Mouse (Mus musculus) layer of hippocampus, adult 9-11 months (tissue): ENCODE data around the gene Egfr.

Experiments used
- DNase-seq: peaks from one replicate; pipeline ENCODE4 v3.0.0; 2022

The Egfr gene

DNA sequence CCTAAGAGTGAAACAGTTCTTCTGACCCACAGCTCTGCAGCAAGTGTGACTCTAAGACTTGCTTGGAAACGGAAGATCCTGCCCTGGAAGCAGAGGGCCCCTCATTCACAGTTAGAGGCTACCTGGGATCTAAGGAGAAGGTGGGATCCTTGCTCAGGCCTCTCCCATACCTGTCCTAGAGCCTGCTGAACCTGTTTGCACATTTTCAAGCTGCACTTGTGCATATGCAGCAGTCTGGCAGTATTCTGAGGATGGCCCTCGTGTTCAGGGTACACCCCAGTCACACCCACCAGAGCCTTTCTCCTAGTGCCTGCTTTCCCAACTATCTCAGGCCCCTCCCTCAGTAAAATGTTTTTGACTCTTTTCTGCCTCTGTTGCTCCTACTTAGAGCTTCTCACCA lies 29.6 kb downstream of the Egfr start:
- DNase-seq: no peak

DNA sequence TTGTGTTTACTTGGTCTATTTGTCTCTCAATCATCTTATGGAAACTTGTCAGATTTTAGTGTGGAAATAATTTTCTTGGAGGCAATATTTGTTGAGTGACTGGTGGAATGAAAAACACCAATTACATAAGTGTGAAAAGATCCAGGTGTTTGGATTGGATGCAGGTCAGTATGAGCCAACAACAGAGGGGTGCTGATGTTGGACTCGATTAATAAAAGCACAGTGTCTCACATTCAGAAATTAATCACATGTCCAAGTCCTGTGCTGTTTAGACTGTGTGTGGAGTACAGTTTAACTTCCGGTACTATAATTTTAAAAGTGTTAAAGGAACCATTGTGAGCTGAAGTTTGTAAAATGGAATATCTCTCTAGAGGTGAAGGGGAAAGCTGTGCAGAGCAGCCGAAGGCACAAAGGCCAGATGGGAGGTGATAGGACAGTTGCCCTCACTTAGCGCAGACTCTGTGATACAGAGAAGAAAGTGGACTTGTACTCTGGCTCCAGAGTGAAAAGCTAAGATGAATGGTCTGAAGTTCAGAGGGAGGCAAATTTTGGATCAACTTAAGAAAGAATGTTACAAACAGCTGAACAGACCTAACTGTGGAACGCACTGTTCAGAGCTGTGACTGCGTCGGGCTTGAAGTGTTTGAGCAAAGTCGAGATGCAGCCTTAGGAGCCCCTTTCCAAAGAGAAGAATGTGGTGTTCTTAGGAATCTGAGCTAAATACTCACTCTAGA lies 32.1 kb downstream of the Egfr start:
- no peak for DNase-seq

DNA sequence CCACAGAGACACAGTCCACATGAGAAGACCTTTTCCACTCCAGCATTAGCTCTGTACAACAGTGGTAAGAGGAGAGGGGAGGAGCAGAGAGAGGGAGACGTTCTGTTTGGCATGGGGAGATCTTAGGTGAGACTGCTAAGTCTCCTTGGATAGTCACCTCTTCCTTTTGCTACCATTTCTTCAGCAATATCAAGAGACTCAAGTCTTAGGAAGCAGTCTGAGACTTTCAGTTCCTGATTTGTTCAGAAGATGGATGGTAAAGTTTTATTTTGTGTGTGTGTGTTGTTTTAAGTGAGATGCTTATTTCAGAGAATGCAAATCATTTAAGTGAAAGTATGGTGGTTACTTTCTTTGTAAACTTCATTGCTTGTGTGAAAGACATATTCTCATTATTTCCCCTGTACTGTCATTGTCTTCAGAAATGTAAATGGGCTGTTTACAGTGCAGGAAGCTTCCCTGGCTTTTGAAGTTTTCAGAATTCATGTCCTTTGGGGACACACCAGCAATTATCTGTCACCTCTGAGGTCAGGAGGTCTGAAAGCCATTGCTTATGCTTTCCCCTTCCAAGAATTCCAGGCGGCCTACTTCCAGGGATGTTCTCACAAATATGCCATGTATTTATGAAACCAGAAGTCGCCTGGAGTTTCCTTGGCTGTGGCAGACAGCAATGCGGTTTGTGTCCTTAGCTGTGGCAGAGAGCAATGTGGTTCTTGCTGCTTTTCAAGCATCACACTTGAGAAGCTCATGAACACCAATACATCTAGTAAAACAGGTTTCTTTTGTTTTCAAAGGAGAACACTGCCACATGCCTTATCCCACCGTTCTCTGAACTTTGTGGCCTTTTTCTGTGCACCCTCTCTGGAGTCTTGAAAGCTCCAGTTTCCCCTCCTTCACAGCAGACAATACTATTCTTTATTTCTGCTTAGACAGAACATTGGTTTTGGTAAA lies 40.9 kb downstream of the Egfr start:
- DNase-seq: no peak

DNA sequence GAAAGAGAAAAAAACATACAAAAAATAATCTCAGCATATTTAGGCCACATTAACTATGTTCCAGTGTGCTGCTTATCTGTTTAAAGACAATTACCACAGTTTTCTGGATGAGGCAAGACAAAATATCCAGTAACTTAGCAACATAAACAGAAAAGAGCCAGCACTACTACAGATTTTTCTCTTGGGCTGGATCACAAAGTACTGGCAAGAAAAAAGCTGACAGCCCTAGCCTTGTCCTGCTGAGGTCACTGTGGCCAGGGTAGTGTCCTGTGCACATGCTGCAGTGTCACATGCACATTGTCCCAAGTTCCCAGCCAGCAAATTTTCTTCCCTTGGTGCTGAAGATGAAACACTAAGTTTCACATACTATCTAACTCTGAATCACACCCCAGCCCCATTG lies 43.0 kb downstream of the Egfr start:
- no peak for DNase-seq

- no peak for DNase-seq
Measured at GRCm38 (mm10) chr11:16795513-16795912, 43.5 kb downstream of the Egfr start.

DNA sequence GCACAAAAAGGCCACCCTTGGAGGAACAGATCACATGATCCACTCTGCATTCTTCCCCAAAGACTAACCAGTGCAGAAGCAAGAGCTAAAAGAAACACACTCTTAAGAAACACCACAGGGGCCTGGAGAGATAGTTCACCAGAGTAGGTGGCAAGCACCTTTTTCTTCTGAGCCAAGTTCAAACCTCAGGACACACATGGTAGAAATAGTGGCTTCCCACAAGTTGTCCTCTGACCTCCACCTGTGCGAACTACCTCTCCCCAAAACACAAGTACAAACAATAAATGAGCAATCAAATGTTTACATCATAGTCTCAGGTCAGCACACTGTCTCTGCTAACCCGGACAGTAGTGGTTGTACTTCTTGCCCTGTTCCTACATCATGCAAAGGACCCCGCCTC lies 45.5 kb downstream of the Egfr start:
- DNase-seq: no peak

GRCm38 (mm10) chr11:16798136-16798535 lies 46.1 kb downstream of the Egfr start:
- DNase-seq: peak; percentile 67

DNA sequence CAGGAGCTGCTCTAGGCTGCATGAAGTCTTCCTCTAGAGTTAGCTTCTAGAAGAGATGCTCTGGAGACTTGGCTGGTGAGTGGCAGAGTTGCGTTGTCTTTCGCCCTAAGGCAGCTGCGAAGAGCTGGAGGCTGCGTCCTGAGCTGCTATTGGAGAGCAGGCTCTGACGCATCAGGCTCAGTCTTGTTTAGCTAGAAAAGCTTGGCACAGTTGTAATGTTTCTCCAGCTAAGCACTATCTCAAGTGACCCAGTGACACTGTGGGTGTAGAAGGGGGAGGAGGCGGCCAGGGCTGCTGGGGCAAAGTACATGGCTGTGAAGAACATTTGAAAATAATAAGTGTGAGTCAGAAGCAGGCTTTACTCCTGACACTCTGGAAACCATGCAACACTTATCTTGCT lies 48.5 kb downstream of the Egfr start:
- DNase-seq: no peak

DNA sequence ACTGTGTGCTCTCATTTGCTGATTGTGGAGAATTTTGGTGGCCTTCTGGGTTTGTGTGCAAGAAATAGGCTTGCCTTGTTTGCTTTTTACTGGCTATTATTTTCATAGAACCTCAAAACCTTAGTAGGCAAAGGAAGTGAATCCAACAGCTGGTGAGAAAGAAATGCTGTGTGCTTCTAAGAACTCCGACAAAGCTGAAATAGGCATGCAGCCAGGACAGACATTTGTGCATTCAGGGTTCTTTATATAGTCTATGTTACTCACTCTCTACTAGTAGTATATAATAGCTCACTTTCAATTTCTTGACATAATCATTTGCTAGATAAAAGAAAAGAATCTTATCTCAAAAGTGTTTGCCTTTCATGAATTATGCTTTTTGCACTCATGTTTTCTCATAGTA lies 50.7 kb downstream of the Egfr start:
- DNase-seq: no peak

DNA sequence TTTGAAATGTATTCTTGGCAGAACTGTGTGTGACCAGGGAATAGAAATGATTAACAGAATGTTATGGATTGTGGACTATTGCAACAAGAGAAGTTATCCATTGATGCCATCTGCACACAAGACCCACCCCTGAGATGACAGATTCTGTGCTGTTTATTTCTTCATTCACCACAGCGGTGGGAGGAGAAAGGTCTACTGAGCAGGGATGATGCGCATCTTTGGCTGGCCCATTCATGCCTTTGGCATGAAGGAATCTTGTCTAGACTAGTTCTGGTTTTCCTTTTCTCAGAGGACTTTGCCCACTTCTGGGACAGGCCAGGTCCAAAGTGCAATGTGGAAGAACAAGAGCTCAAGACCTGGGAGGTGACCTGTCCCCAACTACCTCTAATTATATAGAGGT lies 52.0 kb downstream of the Egfr start:
- DNase-seq: no peak

GRCm38 (mm10) chr11:16805886-16806285 lies 53.9 kb downstream of the Egfr start:
- no peak for DNase-seq

DNA sequence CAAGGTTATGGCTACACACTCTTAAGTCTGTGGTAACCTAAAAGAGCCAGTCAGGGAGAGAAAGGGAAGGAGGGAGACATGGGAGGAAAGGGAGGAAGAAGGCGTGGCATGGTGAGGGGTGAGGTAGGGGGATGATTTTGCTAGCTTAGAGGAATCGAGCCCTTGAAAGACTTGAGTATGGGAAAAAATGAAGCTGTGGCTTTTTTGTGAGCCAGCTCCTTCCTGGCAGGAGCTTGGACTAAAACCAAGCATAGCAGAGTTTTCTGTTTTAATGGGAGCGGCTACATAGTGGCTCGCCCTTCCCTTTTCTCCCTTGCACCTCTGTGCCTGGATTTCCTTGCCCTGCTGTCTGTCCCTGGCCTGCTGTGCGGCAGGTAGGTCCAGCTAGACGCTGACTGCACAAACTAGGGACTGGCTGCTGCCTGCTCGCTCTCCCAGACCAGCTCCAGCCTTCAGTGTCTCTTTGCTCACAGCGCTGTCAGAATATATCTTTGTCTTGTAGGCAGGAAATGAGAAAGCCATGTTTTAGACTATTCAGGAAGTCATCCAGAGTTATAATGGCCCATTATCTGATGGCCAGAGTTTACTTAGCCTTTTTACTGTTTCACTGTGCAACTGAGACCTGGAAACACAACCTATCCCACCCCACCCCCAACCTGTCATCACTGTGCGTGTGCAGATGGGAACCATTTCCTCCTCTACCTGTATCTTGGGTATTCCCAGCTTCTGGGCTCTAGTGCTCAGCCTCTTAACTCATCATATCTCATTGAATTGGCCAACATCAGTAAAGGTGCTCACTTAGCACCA lies 57.4 kb downstream of the Egfr start:
- DNase-seq: no peak

- no peak for DNase-seq
Measured at GRCm38 (mm10) chr11:16810086-16810485, 58.1 kb downstream of the Egfr start.

- no peak for DNase-seq
Measured at GRCm38 (mm10) chr11:16813298-16813697, 61.3 kb downstream of the Egfr start.

DNA sequence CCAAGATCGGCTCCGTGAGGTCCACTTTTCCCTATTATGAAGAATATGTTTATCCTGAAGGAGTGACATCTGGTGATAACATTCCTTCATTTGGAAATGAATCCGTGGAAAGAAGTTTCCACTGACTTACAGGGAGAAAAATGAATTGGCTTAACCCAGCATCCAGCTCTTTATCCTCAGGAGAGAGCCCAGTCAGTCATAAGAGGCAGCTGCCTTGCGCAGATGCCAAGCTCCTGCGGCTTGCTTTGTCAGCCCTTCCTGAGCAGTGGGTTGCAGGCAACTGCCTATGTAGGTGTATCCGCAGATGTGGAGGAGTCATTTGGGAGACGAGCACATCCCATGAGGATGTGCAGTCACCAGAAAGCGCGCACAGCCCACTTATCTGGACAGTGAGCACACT lies 64.4 kb downstream of the Egfr start:
- DNase-seq: no peak

DNA sequence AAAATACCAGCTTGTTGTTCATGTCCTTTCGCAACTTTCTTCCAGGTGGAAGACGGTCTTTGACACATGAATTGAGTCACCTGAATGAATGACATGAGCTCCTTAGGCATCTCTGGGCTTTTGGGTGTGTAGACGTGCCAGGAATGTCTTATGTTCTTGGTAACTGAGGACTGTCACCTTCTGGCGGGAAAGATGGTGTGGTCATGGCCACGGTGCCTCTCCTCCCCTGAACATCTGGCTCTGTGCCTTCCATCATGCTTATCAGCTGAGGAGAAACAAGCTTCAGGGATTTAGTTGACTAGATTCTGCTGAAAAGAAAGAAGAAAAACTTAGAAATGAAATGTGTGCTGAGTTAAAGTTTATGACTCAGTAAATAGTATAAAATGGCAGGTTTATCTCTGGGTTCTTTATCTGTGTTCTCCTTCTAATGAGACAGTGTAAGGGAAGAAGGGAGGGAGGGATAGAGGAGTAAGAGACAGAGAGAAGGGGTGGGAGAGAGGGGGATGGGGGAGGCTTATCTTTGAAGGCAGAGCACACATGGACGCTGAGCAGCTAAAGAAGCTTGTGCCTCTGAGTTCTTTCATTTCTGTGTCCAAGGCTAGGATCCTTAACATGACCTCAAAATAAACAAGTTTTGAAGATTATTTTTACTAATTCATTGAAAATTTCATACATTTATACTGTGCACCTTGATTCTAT lies 65.5 kb downstream of the Egfr start:
- no peak for DNase-seq

DNA sequence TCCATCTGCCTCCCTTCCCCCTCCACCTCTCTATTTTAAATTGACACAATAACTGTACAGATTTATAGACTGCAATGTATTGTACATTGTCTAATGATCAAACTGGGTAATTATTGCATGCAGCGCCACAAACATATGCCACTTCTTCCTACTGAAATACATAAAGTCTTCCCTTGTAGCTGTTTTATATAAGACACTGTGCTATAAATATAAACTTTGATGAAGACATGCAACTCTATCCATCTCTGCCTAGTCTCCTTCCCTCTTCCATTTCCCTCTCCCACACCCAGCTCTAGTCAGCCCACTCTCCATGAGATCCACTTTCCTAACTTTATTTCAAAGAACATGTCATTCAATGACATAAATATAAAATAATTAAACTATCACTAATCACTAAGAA lies 67.4 kb downstream of the Egfr start:
- DNase-seq: no peak

DNA sequence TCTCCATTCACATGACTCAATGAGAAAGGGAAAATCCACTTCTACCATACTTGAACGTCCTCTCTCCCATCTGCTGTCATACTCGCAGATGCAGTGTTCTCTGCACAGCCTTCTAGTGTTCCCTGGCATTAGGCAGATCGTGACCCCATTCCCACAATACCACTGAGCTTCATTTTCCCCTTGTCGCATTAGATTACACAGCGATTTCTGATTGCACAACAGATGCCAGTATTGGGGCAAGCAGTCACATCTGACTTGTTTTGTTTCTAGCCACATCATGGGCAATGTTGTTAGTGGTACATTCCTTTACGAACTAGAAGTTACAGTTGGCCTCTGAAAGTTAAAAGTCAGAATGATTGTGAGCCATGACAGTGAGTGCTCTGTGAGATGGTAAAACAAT lies 68.1 kb downstream of the Egfr start:
- no peak for DNase-seq

DNA sequence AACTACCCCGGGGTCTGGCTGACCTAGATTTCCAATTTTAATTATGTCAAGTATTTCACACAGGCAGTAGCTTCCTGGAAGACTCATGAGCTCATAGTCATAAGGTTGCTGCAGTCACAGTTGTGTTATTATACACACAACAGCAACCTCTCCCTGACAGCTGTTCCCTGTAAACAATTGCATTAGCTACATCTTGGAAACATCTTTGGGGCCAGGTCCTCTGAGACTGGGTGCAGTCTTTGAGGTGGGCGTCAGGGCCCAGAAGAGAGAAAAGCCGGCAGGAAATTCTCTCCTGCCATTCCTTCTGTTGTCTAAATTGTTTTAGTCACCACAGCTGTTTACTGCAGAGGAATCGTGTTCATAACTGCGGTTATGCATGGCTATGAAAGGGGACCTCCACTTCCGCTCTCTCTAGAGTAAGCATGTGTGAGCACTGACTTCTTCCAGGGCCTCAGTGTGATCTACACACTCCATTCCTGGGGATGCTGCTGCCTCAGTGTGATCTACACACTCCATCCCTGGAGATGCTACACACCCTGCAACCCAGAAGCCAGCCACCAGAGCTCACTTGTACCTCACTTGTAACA lies 69.8 kb downstream of the Egfr start:
- no peak for DNase-seq

DNA sequence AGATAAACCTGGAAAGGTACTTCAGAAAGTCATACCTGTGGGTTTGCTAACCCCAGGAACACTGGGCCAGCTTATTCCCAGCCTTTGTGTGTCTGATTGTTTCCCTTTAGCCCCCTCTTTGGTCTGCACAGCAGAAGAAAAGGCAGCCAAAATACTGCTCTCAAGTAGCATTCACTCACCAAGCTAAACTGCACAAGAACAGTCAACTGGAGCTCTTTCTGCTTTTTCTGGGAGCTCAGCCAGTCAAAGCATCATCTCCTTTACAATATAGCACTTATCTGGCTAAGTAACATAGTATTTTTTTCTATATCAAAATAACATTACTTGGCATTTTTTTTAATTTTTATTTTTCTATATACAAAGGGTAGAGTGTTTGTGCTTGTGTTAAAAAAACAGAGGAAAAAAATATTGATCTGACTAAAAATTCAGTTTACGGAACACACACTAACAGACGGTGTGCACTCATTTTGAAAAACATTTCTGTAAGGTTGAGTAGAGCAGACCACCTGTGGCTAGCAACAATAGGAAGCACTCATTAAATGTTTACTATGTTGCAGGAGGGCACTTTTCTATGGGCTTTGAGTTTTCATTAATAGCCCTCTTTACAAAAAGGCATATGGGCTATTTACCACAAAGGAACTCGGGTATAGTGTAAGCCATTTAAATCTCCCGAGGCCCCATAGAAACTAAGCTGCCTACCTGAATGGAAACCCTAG lies 72.0 kb downstream of the Egfr start:
- DNase-seq: no peak

DNA sequence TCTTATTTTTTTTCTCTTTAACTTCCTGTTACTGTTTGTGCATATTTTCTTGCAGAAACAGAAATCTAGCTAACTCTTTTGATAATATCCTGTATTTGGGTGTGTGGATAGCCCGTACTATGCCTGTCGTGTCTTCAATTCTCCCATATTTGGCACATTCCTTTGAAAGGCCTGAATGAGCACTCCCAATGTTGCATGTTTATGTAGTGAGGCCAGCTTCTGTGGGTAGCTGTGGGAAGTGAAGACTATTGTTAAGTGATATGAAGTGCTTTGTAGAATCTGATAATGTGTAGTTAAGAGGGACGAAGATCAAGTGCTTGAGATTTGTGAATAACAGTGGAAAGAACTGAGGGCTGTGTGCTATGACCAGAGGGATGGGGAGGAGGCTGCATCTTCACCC lies 77.5 kb downstream of the Egfr start:
- no peak for DNase-seq
